Mouse (Mus musculus) spleen, adult 12 weeks (tissue): Measurements from ENCODE around the gene Pagr1b.

Source experiments
- DNase-seq: peaks from one replicate; pipeline ENCODE4 v3.0.0; 2022; ENCODE audit warnings: low spot score

Gene Pagr1b

GRCm38 (mm10) chr7:127019306-127019960, 3.1 kb upstream of the Pagr1b start:
- no peak for DNase-seq

- DNase-seq: no peak
Observed at GRCm38 (mm10) chr7:127018416-127019305, 2.4 kb upstream of the Pagr1b start.

GRCm38 (mm10) chr7:127017950-127018345, 1.7 kb upstream of the Pagr1b start:
- DNase-seq: no peak

GRCm38 (mm10) chr7:127016971-127017949, 976 bp upstream of the Pagr1b start, which contains the start of gene Pagr1a:
Gene Pagr1a, minus strand, starts transcription at chr7:127017352.
- DNase-seq: peak; percentile 95

GRCm38 (mm10) chr7:127016486-127016938, 228 bp upstream of the Pagr1b start:
- DNase-seq: no peak

GRCm38 (mm10) chr7:127016081-127016480, 203 bp downstream of the Pagr1b start:
- peak; percentile 30 for DNase-seq

- DNase-seq: no peak
Observed at GRCm38 (mm10) chr7:127014993-127015392, 1.3 kb downstream of the Pagr1b start.

- peak; percentile 62 for DNase-seq
Observed at GRCm38 (mm10) chr7:127014320-127014719, 2.0 kb downstream of the Pagr1b start, which contains the start of gene Mvp. Gene Mvp, minus strand, starts transcription at chr7:127014621.

- DNase-seq: no peak
Observed at GRCm38 (mm10) chr7:127013385-127013784, 2.9 kb downstream of the Pagr1b start.

GRCm38 (mm10) chr7:127012845-127013244, 3.4 kb downstream of the Pagr1b start:
- DNase-seq: no peak

- DNase-seq: no peak
Observed at GRCm38 (mm10) chr7:127012374-127012773, 3.9 kb downstream of the Pagr1b start.

- DNase-seq: no peak
Observed at GRCm38 (mm10) chr7:127011717-127012116, 4.6 kb downstream of the Pagr1b start.

- no peak for DNase-seq
Observed at GRCm38 (mm10) chr7:127011051-127011450, 5.2 kb downstream of the Pagr1b start.

GRCm38 (mm10) chr7:127009307-127010085, 6.8 kb downstream of the Pagr1b start:
- DNase-seq: no peak

- no peak for DNase-seq
Observed at GRCm38 (mm10) chr7:127008239-127009019, 7.9 kb downstream of the Pagr1b start.

GRCm38 (mm10) chr7:127007313-127008024, 8.8 kb downstream of the Pagr1b start:
- no peak for DNase-seq

- DNase-seq: no peak
Observed at GRCm38 (mm10) chr7:127004122-127004875, 12.0 kb downstream of the Pagr1b start.

- no peak for DNase-seq
Observed at GRCm38 (mm10) chr7:127003620-127004019, 12.7 kb downstream of the Pagr1b start.

- no peak for DNase-seq
Observed at GRCm38 (mm10) chr7:126999568-126999967, 16.7 kb downstream of the Pagr1b start.
